Mouse (Mus musculus): ENCODE measurements around the gene Fgb. TPM values are rescaled to one million over a fixed set of nuclear protein-coding genes. Genes with fewer than 3 reads are reported as not detected.

Gene Fgb
- polyA plus RNA-seq, 1 experiment from 2014 or later = 3.4 TPM

DNA sequence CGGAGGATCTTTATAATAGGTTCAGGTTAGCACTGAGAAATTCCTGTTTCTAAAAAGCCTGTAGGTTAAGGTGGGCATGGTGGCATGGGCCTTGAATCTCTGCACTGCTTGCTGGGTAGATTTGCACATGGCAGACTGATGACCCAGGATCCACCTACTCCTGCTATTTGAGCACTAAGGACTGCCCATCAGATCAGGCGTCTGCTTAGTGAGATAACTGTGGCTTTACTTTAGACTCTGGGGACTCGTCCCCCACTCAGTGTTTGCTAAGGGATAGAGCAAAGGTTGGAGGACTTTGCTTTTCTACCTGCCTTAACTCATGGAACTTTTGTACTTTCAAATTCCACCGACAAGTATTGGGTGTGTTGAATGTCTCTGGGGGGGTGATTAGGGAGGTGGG, 10.0 kb downstream of the Fgb start:
- no peaks in the 10 kb centered on the region for H3K4me1 ChIP-seq (ENCODE audit: control insufficient read depth, insufficient read depth, low read length)
- 67% methylated on average over 4 of the region's 4 CpGs for WGBS (ENCODE audit: insufficient replicate concordance)

DNA sequence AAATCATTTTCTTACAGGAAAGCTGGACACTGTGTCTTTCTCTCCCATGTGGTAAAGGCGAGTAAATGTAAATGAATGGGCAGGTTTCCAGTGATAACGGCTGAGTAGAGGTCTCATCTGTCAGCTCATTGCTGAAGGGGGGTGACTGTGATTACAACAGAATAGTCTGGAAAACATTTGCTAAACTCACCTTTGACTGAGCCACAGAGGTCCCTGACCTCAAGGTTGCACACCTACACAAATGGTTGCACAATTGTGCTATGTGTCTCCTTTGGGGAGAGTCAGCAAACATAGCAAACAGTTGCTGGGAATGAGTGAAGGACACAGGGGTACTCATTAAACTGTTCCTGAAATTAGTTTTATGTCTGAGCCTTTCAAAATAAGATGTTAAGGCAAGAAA, 10.8 kb downstream of the Fgb start:
- Histone ChIP-seq H3K4me3 (ENCODE audit: low read depth, low read length) (no peak overlapping the region), H3K4me1 (ENCODE audit: control insufficient read depth, insufficient read depth, low read length) (no peaks in the 10 kb centered on the region), H3K27ac (ENCODE audit: low read depth, low read length) (no peak overlapping the region), H3K36me3 (ENCODE audit: control insufficient read depth, insufficient read depth, low read length) (no peaks in the 10 kb centered on the region), H3K9ac (ENCODE audit: low read depth, low read length) (no peak overlapping the region), H3K27me3 (ENCODE audit: control insufficient read depth, insufficient read depth, low read length) (no peaks in the 10 kb centered on the region), H3K9me3 (replicated peaks; ENCODE audit: control insufficient read depth, low read length) (no peaks in the 10 kb centered on the region), H3K4me2 (no peak overlapping the region)
- ATAC-seq (replicated peaks; ENCODE audit: insufficient number of reproducible peaks, low FRiP score, low TSS enrichment) = no peak
- 64% methylated on average over 2 of the region's 2 CpGs for WGBS (ENCODE audit: insufficient replicate concordance)

More for the DNA sequence above, 10.0 kb downstream of the Fgb start:
- H3K27me3 ChIP-seq (ENCODE audit: control insufficient read depth, insufficient read depth, low read length) = no peaks in the 10 kb centered on the region
- no peak overlapping the region for H3K9ac ChIP-seq (ENCODE audit: low read depth, low read length)
- H3K4me2 ChIP-seq = no peak overlapping the region
- ATAC-seq (replicated peaks; ENCODE audit: insufficient number of reproducible peaks, low FRiP score, low TSS enrichment) = no peak
- H3K9me3 ChIP-seq (replicated peaks; ENCODE audit: control insufficient read depth, low read length) = no peaks in the 10 kb centered on the region
- H3K36me3 ChIP-seq (ENCODE audit: control insufficient read depth, insufficient read depth, low read length) = no peaks in the 10 kb centered on the region
- H3K27ac ChIP-seq (ENCODE audit: low read depth, low read length) = no peak overlapping the region
- H3K4me3 ChIP-seq (ENCODE audit: low read depth, low read length) = no peak overlapping the region

GRCm38 (mm10) chr3:83033801-83034200, 15.9 kb downstream of the Fgb start:
- Histone ChIP-seq H3K4me1 (ENCODE audit: control insufficient read depth, insufficient read depth, low read length) (no peaks in the 10 kb centered on the region), H3K9ac (ENCODE audit: low read depth, low read length) (no peak overlapping the region), H3K9me3 (replicated peaks; ENCODE audit: control insufficient read depth, low read length) (no peaks in the 10 kb centered on the region), H3K4me2 (no peak overlapping the region), H3K27me3 (ENCODE audit: control insufficient read depth, insufficient read depth, low read length) (peaks cover 2% of the 10 kb centered on the region; the same call in 1 of the 2 replicates), H3K36me3 (ENCODE audit: control insufficient read depth, insufficient read depth, low read length) (no peaks in the 10 kb centered on the region), H3K4me3 (ENCODE audit: low read depth, low read length) (no peak overlapping the region), H3K27ac (ENCODE audit: low read depth, low read length) (no peak overlapping the region)
- 71% methylated on average over 8 of the region's 8 CpGs for WGBS (ENCODE audit: insufficient replicate concordance)
- ATAC-seq (replicated peaks; ENCODE audit: insufficient number of reproducible peaks, low FRiP score, low TSS enrichment) = no peak

DNA sequence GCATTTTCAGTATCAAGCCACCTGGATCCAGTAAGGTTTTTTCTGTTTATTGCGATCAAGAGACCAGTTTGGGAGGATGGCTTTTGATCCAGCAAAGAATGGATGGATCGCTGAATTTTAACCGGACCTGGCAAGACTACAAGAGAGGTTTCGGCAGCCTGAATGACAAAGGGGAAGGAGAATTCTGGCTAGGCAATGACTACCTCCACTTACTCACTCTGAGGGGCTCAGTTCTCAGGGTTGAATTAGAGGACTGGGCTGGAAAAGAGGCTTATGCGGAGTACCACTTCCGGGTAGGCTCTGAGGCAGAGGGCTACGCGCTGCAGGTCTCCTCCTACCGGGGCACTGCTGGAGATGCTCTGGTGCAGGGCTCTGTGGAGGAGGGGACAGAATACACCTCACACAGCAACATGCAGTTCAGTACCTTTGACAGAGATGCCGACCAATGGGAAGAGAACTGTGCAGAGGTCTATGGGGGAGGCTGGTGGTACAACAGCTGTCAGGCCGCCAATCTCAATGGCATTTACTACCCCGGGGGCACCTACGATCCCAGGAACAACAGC, 16.8 kb downstream of the Fgb start:
- no peak overlapping the region for H3K27ac ChIP-seq (ENCODE audit: low read depth, low read length)
- WGBS (ENCODE audit: insufficient replicate concordance) = 44% methylated on average over 13 of the region's 13 CpGs
- H3K9me3 ChIP-seq (replicated peaks; ENCODE audit: control insufficient read depth, low read length) = no peaks in the 10 kb centered on the region
- no peak overlapping the region for H3K9ac ChIP-seq (ENCODE audit: low read depth, low read length)
- H3K36me3 ChIP-seq (ENCODE audit: control insufficient read depth, insufficient read depth, low read length) = no peaks in the 10 kb centered on the region
- no peaks in the 10 kb centered on the region for H3K4me1 ChIP-seq (ENCODE audit: control insufficient read depth, insufficient read depth, low read length)
- peaks cover 2% of the 10 kb centered on the region; the same call in 1 of the 2 replicates for H3K27me3 ChIP-seq (ENCODE audit: control insufficient read depth, insufficient read depth, low read length)
- peak overlapping the region; percentile 31; the same call in 1 of the 2 replicates for H3K4me2 ChIP-seq
- ATAC-seq (replicated peaks; ENCODE audit: insufficient number of reproducible peaks, low FRiP score, low TSS enrichment) = no peak
- no peak overlapping the region for H3K4me3 ChIP-seq (ENCODE audit: low read depth, low read length)

DNA sequence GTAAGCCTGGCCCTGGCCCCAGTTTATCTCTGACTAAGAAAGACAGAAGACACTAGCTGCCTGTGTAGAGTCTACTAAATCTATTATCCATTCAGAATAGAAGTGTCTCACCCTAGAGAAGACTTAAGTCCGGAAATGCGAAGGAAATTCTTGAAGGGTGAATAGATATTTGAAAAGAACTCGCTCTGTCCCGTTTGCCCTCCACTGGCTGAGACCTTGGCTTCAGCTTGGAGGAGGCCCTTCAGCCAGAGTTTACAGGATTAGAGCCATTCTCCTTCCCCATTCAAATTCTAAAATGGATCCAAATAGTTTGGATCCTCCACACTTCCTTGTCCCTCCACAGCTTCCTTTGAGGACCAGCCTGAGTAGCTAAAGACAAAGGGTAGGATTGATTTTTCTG, 19.3 kb downstream of the Fgb start:
- Histone ChIP-seq H3K4me3 (ENCODE audit: low read depth, low read length) (no peak overlapping the region), H3K4me1 (ENCODE audit: control insufficient read depth, insufficient read depth, low read length) (no peaks in the 10 kb centered on the region), H3K9me3 (replicated peaks; ENCODE audit: control insufficient read depth, low read length) (no peaks in the 10 kb centered on the region), H3K27ac (ENCODE audit: low read depth, low read length) (no peak overlapping the region), H3K9ac (ENCODE audit: low read depth, low read length) (no peak overlapping the region), H3K36me3 (ENCODE audit: control insufficient read depth, insufficient read depth, low read length) (no peaks in the 10 kb centered on the region), H3K4me2 (no peak overlapping the region), H3K27me3 (ENCODE audit: control insufficient read depth, insufficient read depth, low read length) (peaks cover 2% of the 10 kb centered on the region; the same call in 1 of the 2 replicates)
- 93% methylated on average over 4 of the region's 4 CpGs for WGBS (ENCODE audit: insufficient replicate concordance)
- ATAC-seq (replicated peaks; ENCODE audit: insufficient number of reproducible peaks, low FRiP score, low TSS enrichment) = no peak

- Histone ChIP-seq H3K4me2 (no peak overlapping the region), H3K27me3 (ENCODE audit: control insufficient read depth, insufficient read depth, low read length) (no peaks in the 10 kb centered on the region), H3K9ac (ENCODE audit: low read depth, low read length) (no peak overlapping the region), H3K27ac (ENCODE audit: low read depth, low read length) (no peak overlapping the region), H3K36me3 (ENCODE audit: control insufficient read depth, insufficient read depth, low read length) (no peaks in the 10 kb centered on the region), H3K4me3 (ENCODE audit: low read depth, low read length) (no peak overlapping the region), H3K9me3 (replicated peaks; ENCODE audit: control insufficient read depth, low read length) (no peaks in the 10 kb centered on the region), H3K4me1 (ENCODE audit: control insufficient read depth, insufficient read depth, low read length) (no peaks in the 10 kb centered on the region)
- no peak for ATAC-seq (replicated peaks; ENCODE audit: insufficient number of reproducible peaks, low FRiP score, low TSS enrichment)
- WGBS (ENCODE audit: insufficient replicate concordance) = 86% methylated on average over 9 of the region's 9 CpGs
Measured at GRCm38 (mm10) chr3:83027546-83028251, 22.0 kb downstream of the Fgb start.

- Histone ChIP-seq H3K27ac (ENCODE audit: low read depth, low read length) (no peak within 1 kb of the TSS), H3K27me3 (ENCODE audit: control insufficient read depth, insufficient read depth, low read length) (no peaks in the 10 kb centered on the region), H3K4me3 (ENCODE audit: low read depth, low read length) (no peak within 1 kb of the TSS), H3K4me2 (no peak within 1 kb of the TSS), H3K9ac (ENCODE audit: low read depth, low read length) (no peak within 1 kb of the TSS), H3K9me3 (replicated peaks; ENCODE audit: control insufficient read depth, low read length) (no peaks in the 10 kb centered on the region), H3K36me3 (ENCODE audit: control insufficient read depth, insufficient read depth, low read length) (no peaks in the 10 kb centered on the region), H3K4me1 (ENCODE audit: control insufficient read depth, insufficient read depth, low read length) (no peaks in the 10 kb centered on the region)
- no peak for ATAC-seq (replicated peaks; ENCODE audit: insufficient number of reproducible peaks, low FRiP score, low TSS enrichment)
- WGBS (ENCODE audit: insufficient replicate concordance) = 72% methylated on average over 9 of the region's 9 CpGs
Measured at GRCm38 (mm10) chr3:83025475-83026301, 24.0 kb downstream of the Fgb start, which contains the start of gene Fga. TSS of gene Fga (plus strand) at chr3:83026076.

DNA sequence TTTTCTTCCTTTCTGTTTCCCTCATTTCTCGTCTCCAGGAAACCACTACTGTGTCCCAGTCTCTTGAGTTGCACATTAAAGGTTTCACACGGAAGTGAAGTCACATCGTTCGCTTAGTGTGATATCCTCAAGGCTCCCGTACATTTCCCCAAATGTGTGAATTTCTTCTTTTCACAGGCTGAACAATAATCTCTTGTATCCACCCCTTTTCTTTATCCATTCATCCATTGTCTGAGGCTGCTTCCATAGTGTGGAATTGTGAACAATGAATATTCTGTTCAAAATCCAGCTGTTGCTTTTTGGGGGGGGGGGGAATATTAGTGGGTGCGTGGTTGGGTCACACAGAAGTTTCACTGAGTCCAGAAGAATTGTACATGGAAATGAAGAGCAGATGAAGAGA, 24.6 kb downstream of the Fgb start:
- Histone ChIP-seq H3K27me3 (ENCODE audit: control insufficient read depth, insufficient read depth, low read length) (no peaks in the 10 kb centered on the region), H3K4me2 (no peak overlapping the region), H3K9me3 (replicated peaks; ENCODE audit: control insufficient read depth, low read length) (no peaks in the 10 kb centered on the region), H3K9ac (ENCODE audit: low read depth, low read length) (no peak overlapping the region), H3K27ac (ENCODE audit: low read depth, low read length) (no peak overlapping the region), H3K36me3 (ENCODE audit: control insufficient read depth, insufficient read depth, low read length) (no peaks in the 10 kb centered on the region), H3K4me1 (ENCODE audit: control insufficient read depth, insufficient read depth, low read length) (no peaks in the 10 kb centered on the region), H3K4me3 (ENCODE audit: low read depth, low read length) (no peak overlapping the region)
- 81% methylated on average over 6 of the region's 6 CpGs for WGBS (ENCODE audit: insufficient replicate concordance)
- ATAC-seq (replicated peaks; ENCODE audit: insufficient number of reproducible peaks, low FRiP score, low TSS enrichment) = no peak
